Mouse (Mus musculus): ENCODE data around the gene Id1. TPM values are rescaled to one million over a fixed set of nuclear protein-coding genes. Genes with fewer than 3 reads are reported as not detected.

Gene Id1
- polyA plus RNA-seq, 1 experiment from 2014 or later: 176 TPM

- no peaks in the 10 kb centered on the region for H3K27me3 ChIP-seq (ENCODE audit: insufficient read depth, poor library complexity, severe bottlenecking)
- H3K4me3 ChIP-seq: peak overlapping the region; percentile 39
- no peaks in the 10 kb centered on the region for H3K9me3 ChIP-seq
- H3K36me3 ChIP-seq: no peaks in the 10 kb centered on the region
- peaks cover 34% of the 10 kb centered on the region for H3K4me1 ChIP-seq (replicated peaks)
- 34% methylated on average over 7 of the region's 7 CpGs for WGBS
- peak overlapping the region; percentile 82 for H3K27ac ChIP-seq
- no peak for DNase-seq (ENCODE audit: low spot score)
These were observed 29.1 kb downstream of the Id1 start for GRCm38 (mm10) chr2:152765045-152765674.

GRCm38 (mm10) chr2:152766387-152767123 is 30.5 kb downstream of the Id1 start:
- Histone ChIP-seq H3K27me3 (ENCODE audit: insufficient read depth, poor library complexity, severe bottlenecking) (no peaks in the 10 kb centered on the region), H3K4me3 (no peak overlapping the region; the same call in 1 of the 2 replicates), H3K36me3 (no peaks in the 10 kb centered on the region), H3K4me1 (replicated peaks) (peaks cover 34% of the 10 kb centered on the region), H3K27ac (peak overlapping the region; percentile 56), H3K9me3 (no peaks in the 10 kb centered on the region)
- DNase-seq (ENCODE audit: low spot score): peak; percentile 93
- WGBS: 20% methylated on average over 25 of the region's 25 CpGs

GRCm38 (mm10) chr2:152767618-152768271 is 31.7 kb downstream of the Id1 start:
- no peak overlapping the region for H3K27ac ChIP-seq
- H3K36me3 ChIP-seq: no peaks in the 10 kb centered on the region
- peaks cover 34% of the 10 kb centered on the region for H3K4me1 ChIP-seq (replicated peaks)
- DNase-seq (ENCODE audit: low spot score): peak; percentile 56
- H3K4me3 ChIP-seq: no peak overlapping the region
- H3K9me3 ChIP-seq: no peaks in the 10 kb centered on the region
- no peaks in the 10 kb centered on the region for H3K27me3 ChIP-seq (ENCODE audit: insufficient read depth, poor library complexity, severe bottlenecking)
- 64% methylated on average over 12 of the region's 12 CpGs for WGBS

DNA sequence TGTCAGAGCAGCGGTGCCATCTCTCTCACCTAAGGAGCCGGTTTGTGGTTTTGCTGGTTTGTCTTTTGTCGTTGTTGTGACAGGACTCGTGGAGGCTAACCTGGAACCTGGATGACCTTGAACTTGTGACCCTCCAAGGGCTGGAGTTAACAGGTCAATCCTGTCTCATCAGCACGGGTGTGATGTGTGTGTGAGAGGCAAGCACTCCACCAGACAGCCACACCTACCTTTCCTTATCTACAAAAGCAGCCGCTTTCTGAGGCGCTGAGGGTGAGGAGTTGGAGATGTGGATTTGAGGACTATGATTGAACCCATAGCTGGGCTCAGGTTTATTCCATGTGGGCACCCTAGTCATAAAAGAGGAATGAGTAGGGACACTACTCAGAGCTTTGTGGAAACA is 33.6 kb downstream of the Id1 start:
- no peaks in the 10 kb centered on the region for H3K27me3 ChIP-seq (ENCODE audit: insufficient read depth, poor library complexity, severe bottlenecking)
- H3K4me1 ChIP-seq (replicated peaks): peaks cover 22% of the 10 kb centered on the region
- WGBS: 84% methylated on average over 7 of the region's 7 CpGs
- no peaks in the 10 kb centered on the region for H3K9me3 ChIP-seq
- H3K27ac ChIP-seq: no peak overlapping the region
- DNase-seq (ENCODE audit: low spot score): no peak
- H3K36me3 ChIP-seq: no peaks in the 10 kb centered on the region
- no peak overlapping the region for H3K4me3 ChIP-seq

GRCm38 (mm10) chr2:152771571-152771970 is 35.5 kb downstream of the Id1 start:
- no peak for DNase-seq (ENCODE audit: low spot score)
- Histone ChIP-seq H3K4me1 (replicated peaks) (peaks cover 4% of the 10 kb centered on the region), H3K9me3 (no peaks in the 10 kb centered on the region), H3K36me3 (no peaks in the 10 kb centered on the region), H3K27ac (no peak overlapping the region), H3K4me3 (no peak overlapping the region), H3K27me3 (ENCODE audit: insufficient read depth, poor library complexity, severe bottlenecking) (no peaks in the 10 kb centered on the region)
- WGBS: 91% methylated on average over 9 of the region's 9 CpGs

GRCm38 (mm10) chr2:152772231-152772630 is 36.2 kb downstream of the Id1 start:
- WGBS: 39% methylated on average over 1 of the region's 1 CpGs
- Histone ChIP-seq H3K4me3 (no peak overlapping the region), H3K27ac (no peak overlapping the region), H3K27me3 (ENCODE audit: insufficient read depth, poor library complexity, severe bottlenecking) (no peaks in the 10 kb centered on the region), H3K9me3 (no peaks in the 10 kb centered on the region), H3K36me3 (no peaks in the 10 kb centered on the region), H3K4me1 (replicated peaks) (no peaks in the 10 kb centered on the region)
- no peak for DNase-seq (ENCODE audit: low spot score)

DNA sequence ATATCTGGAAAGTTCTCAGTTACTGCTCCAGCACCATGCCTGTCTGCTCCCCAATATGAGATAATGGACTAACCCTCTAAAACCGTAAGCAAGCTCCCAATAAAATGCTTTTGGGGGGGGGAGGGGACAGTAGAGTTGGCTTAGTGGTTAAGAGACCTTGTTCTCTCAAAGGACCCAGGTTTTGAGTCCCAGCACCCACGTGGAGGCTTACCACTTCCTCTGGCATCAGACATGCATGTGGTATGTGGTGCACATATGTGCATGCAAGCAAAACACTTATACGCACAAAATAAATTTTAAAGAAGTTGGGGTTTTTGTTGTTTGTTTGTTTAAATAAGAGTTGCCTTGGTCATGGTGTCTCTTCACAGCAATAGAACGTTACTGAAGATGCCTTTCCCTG is 39.3 kb downstream of the Id1 start:
- H3K27me3 ChIP-seq (ENCODE audit: insufficient read depth, poor library complexity, severe bottlenecking): no peaks in the 10 kb centered on the region
- peaks cover 20% of the 10 kb centered on the region for H3K36me3 ChIP-seq
- no peak overlapping the region for H3K27ac ChIP-seq
- H3K9me3 ChIP-seq: no peaks in the 10 kb centered on the region
- 83% methylated on average over 4 of the region's 4 CpGs for WGBS
- H3K4me3 ChIP-seq: no peak overlapping the region
- H3K4me1 ChIP-seq (replicated peaks): no peaks in the 10 kb centered on the region
- no peak for DNase-seq (ENCODE audit: low spot score)

GRCm38 (mm10) chr2:152776019-152776418 is 40.0 kb downstream of the Id1 start:
- Histone ChIP-seq H3K27me3 (ENCODE audit: insufficient read depth, poor library complexity, severe bottlenecking) (no peaks in the 10 kb centered on the region), H3K4me3 (no peak overlapping the region), H3K4me1 (replicated peaks) (peaks cover 6% of the 10 kb centered on the region; the same call in 1 of the 2 replicates), H3K9me3 (no peaks in the 10 kb centered on the region), H3K36me3 (peaks cover 26% of the 10 kb centered on the region), H3K27ac (no peak overlapping the region)
- DNase-seq (ENCODE audit: low spot score): no peak
- WGBS: 91% methylated on average over 3 of the region's 3 CpGs

- 90% methylated on average over 2 of the region's 2 CpGs for WGBS
- Histone ChIP-seq H3K27me3 (ENCODE audit: insufficient read depth, poor library complexity, severe bottlenecking) (no peaks in the 10 kb centered on the region), H3K27ac (no peak overlapping the region), H3K36me3 (peaks cover 30% of the 10 kb centered on the region), H3K4me3 (no peak overlapping the region), H3K4me1 (replicated peaks) (peaks cover 10% of the 10 kb centered on the region; the same call in 1 of the 2 replicates), H3K9me3 (no peaks in the 10 kb centered on the region)
- no peak for DNase-seq (ENCODE audit: low spot score)
These were observed 40.4 kb downstream of the Id1 start for GRCm38 (mm10) chr2:152776435-152776834.

GRCm38 (mm10) chr2:152777081-152777480 is 41.0 kb downstream of the Id1 start:
- H3K4me1 ChIP-seq (replicated peaks): peaks cover 17% of the 10 kb centered on the region; the same call in 1 of the 2 replicates

GRCm38 (mm10) chr2:152780466-152780865 is 44.4 kb downstream of the Id1 start:
- 85% methylated on average over 2 of the region's 2 CpGs for WGBS
- no peak overlapping the region for H3K27ac ChIP-seq

More at GRCm38 (mm10) chr2:152777081-152777480, 41.0 kb downstream of the Id1 start:
- no peaks in the 10 kb centered on the region for H3K27me3 ChIP-seq (ENCODE audit: insufficient read depth, poor library complexity, severe bottlenecking)
- 90% methylated on average over 3 of the region's 3 CpGs for WGBS
- peaks cover 37% of the 10 kb centered on the region for H3K36me3 ChIP-seq
- no peak for DNase-seq (ENCODE audit: low spot score)
- H3K27ac ChIP-seq: no peak overlapping the region
- no peaks in the 10 kb centered on the region for H3K9me3 ChIP-seq
- no peak overlapping the region for H3K4me3 ChIP-seq

DNA sequence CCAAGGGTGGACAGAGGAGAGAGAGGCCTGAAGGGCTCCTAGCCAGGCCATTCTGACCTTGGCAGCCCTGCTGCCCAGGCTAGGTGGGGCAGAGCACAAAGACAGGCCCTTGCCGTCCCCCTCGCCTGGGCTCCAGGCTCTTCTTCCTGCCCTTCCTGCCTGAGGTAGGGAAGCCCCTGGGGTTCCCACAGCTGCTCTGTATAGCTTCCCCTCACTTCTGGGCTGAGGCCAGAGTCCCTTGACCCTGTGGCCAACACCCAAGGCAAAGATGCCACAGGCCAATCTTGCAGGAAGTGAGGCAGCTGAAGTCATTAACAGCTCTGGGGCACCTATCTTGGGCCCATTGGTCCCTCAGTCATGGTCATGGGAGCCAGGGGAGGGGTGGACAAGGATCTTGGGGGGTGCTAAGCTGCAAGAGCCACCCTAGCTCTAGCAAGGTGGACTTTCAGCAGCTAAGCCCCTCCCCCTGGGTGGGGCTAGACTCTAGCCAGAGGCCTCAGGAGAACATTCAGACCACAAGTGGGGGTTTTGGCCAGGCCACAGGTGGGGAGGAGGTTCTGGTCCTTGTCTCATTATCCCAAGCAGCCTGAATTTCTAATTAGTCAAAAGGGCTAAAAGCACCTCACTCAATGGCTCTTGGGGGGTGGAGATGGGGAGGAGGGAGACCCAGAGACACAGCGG is 45.1 kb downstream of the Id1 start:
- 88% methylated on average over 3 of the region's 3 CpGs for WGBS
- Histone ChIP-seq H3K4me3 (no peak overlapping the region), H3K36me3 (peaks cover 63% of the 10 kb centered on the region), H3K4me1 (replicated peaks) (peaks cover 35% of the 10 kb centered on the region), H3K9me3 (no peaks in the 10 kb centered on the region), H3K27ac (0 out of 2 replicates have a peak overlapping the region, but pooled peaks have one; percentile 2), H3K27me3 (ENCODE audit: insufficient read depth, poor library complexity, severe bottlenecking) (no peaks in the 10 kb centered on the region)
- no peak for DNase-seq (ENCODE audit: low spot score)

More at GRCm38 (mm10) chr2:152780466-152780865, 44.4 kb downstream of the Id1 start:
- H3K4me1 ChIP-seq (replicated peaks): peaks cover 28% of the 10 kb centered on the region
- no peak overlapping the region for H3K4me3 ChIP-seq
- H3K9me3 ChIP-seq: no peaks in the 10 kb centered on the region
- H3K36me3 ChIP-seq: peaks cover 61% of the 10 kb centered on the region
- DNase-seq (ENCODE audit: low spot score): no peak
- no peaks in the 10 kb centered on the region for H3K27me3 ChIP-seq (ENCODE audit: insufficient read depth, poor library complexity, severe bottlenecking)
